Mouse (Mus musculus): ENCODE measurements at regions not wholly inside any gene's neighbourhood (a gene's known extent, or its start where the extent isn't known, plus 50 kb on each side); places are given as distances from the start of the nearest gene placed in this dataset.

DNA sequence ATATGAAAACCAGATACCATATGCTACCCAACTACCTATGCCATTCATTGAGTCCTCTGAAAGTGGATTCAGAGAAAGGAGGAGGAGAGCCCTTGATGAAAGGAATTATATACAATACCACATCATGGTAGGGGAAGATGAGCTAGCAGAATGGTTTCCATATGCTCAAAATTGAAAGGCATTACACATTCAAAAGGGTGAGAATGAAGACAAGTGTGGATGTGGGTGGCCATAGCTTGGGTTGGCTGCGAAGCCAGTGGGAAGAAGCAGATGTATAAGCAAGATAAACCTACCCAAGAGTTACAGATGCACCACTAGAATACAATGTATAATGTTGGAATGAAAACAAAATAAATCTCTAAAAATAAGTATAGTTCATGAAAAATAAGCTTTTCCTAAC is 485.4 kb downstream of the Nova1 start:
- TF ChIP-seq POLR2A (IDR thresholded peaks at IDR 0.05; ENCODE audit: borderline replicate concordance, insufficient read depth, low read length) = no peak
- TF ChIP-seq CTCF (IDR thresholded peaks at IDR 0.05; ENCODE audit: borderline replicate concordance, insufficient read depth, low read depth, low read length) = no peak
